Mouse (Mus musculus) heart, postnatal 4 days (tissue): ENCODE results near the gene Taf4. TPM values are rescaled to one million over a fixed set of nuclear protein-coding genes. Genes with fewer than 3 reads are reported as not detected.

Experiments
- DNase-seq: peaks from one replicate; pipeline ENCODE4 v3.0.0; 2021
- total RNA-seq, 2 experiments: library from RNA; stranded (reverse); gene quantifications; 2 replicates each; pipeline ENCODE4 v1.2.3; 2021

Gene Taf4
- total RNA-seq, 2 experiments from 2014 or later, result 18.3 to 20.6 TPM

DNA sequence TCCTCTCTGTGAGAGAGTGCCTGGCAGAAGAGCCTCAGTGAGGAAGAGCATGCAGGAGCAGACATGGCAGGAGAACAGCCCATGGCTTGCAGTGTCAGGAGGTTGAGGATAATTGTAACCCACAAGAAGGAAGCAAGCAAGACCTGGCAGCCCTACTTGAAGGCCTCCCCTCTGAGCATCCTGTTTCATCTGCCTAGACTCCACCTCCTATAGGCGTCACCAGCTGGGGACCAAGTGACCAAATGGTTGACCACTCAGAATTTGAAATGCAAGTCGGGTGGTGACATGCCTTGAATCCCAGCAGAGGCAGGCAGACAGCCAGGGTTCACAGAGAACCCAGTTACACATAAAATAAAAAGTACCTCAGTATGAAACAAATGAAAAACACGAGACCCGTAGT, 4.2 kb upstream of the Taf4 start:
- no peak for DNase-seq

DNA sequence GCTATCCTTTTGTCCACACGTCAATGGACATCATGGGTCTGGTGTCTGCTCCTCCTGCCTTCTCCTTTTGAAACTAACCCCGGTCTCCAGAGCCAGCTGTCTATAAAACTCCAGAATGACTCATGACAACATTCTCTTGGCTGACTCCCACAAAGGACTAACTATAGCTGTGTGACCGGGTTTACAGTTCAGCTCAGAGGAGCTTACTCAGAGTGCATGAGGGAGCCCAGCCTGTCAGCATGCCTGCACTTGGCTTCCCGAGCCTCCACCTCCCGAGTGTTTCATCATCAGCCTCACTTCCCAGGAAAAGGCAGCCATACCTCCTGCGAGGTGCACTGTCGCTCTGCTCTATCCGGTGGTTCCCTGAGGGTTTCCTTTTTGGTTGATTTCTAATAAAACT, 3.4 kb upstream of the Taf4 start:
- peak; percentile 36 for DNase-seq

DNA sequence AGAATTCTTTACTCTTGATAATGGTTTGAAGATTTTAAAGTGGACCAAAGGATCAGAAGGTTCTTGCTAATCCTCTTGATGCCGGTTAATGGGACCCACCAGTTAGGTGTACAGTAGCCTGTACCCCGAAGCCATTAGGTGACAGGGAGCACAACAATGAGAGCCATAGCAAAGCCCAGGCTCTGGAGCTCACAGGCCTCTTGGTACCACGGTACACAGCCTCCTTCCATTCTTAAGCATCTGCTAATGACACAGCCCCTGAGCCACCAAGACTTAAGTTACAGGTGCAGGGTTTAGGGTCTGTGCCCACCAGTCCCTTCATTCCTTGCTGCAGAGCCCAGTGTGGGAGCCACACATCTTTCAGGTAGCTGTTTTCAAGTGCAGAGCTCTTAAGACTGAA, 1.8 kb upstream of the Taf4 start:
- DNase-seq, result no peak

DNA sequence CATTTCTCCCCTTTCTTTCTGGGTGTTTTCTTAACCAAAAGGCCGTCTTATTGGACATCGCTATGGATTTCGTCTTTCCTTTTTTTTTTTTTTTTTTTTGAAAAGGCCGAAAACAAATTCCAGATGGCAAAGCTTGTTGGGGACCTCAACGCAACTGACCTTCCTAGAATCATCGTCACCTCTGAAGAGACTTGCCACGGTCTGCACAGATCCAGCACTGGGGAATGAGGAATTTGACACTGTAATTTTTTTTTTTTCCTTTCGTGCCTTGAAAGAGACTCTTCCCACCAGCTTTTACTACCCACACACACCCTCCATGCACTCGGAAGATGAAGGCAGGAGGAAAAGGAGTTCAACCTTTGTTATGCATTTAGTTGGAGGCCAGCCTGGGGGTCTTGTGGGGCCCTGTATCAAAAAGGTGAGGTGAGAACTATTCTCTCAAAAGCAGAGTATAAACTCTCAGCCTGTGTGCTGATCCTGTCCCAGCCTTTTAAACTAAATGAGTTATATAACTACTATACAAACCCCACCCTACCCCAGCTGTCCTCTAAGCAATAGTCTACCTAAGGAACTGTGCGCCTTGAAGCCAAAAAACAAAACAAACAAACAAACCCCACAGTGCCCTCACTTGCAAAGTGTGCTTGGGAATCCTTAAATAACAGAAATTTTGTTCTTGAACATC, 1.0 kb upstream of the Taf4 start:
- DNase-seq, result no peak

DNA sequence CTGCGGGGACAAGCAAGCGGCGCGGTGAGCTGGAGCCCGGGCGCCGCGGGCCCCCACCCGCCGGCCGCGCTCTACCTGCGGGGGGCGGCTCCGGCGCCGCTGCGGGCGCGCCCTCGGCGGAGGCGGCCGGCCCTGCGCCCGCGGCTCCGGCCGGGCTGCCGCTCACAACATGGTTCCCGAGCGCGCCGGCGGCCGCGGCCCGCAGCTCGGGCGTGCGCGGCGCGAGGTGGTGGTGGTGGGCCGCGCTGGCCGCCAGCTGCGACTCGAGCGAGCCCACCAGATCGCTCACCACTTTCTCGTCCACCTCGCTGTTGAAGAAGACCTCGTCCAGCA, 185 bp downstream of the Taf4 start:
- no peak for DNase-seq

DNA sequence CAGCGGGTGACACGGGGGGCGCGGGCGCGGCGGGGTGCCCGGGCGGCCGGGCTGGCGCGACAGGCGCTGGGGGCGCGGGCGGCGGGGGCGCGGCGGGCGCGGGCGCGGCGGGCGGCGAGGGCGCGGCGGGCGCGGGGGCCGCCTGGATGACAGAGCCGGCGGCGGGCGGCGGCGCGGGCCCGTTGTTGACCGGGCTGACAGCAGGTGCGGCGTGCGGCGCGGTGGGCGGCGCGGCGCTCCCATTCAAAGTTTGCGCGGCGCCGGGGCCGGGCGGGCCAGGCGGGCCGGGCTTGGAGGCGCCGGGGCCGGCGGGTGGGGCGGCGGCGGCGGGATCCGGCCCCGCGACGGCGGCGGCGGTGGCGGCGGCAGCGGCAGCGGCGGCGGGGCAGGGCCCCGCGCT, 595 bp downstream of the Taf4 start:
- peak; percentile 31 for DNase-seq

DNA sequence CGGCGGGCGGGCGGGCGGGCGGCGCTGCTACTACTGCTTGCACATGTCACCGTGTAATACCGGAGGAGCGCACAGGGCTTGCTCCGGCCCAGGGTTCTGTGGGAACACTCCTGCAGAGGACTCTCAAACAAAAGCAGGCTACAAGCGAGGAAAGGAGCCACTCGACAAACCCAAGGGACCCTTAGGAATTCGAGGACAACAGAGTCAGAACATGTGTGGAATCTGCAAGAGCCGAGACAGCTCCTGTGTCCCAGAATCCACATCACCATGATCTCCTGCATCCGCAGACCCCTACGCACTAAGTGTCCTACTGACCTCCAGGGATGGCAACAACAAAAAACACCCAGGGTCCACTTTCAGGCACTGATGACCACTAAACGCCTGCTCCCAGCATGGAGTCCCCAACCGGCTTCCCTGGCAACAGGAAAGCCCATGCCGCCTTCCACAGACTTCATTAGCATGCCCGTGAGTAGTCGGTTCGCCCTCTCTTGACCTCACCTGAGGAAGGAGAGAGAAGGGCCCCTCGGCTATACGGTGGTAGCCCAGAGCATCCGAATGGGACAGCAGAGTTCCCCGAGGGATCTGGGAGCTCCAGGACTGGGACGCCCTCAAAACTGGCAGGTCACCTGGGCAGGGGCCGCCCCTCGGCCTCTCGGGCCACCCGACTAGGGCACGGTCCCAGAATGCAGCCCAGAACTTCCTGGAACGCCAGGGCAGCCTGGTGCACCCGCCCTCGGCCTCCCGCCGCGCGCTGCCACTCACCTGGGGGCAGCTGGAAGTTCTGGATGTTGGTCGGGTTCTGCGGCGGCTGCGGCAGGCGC, 1.6 kb downstream of the Taf4 start:
- peak; percentile 50 for DNase-seq

DNA sequence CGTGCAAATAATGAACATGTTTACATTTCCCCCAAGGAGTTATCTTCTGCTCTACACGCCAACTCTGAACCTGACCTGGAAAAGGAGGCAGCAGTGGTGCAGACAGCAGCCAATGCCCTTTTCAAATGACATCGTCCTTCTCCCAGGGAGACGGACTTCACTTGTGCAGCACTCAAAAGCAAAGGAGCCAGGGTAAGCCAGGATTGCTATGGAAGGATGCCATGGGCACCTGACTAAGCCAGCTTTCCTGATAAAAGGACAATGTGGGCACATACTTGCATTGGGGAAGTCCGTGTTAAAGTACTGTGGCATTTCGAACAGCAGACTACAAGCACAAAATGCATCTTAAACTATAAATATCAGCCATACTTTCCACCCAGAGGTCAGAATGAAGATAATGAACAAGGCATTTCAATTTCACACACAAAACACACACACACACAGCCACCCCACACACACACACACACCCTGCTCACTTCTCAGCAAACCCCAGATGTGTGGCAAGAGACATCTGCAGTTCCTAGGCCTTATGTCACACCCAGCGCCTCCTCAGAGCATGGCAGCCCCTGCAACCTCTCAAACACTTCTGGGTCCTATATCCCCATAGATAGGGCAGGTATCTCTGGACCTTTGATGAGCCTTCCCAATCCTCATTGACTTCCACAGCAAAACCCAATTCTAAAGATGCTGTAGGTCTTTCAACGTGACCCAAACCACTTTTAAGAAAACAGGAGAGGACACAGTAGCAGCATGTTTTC, 2.4 kb downstream of the Taf4 start:
- DNase-seq, result peak; percentile 67

DNA sequence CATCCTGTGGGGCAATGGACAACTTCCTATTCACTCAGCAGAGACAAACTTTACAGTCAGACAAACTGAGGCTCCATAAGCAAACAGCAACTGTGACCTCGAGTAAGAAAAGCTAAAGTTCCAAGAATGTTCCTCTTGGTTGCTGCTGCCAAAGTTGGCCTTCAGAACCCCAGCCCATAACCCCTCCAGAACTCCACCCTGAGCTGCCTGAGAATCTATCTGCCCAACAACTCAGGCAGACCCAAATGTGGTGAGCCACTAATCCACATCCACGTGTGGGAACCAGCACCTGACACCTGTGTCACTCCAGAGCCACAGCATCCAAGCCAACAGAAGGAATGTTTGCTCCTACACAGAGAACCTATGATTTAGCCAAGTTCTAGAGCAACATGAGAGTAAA, 4.0 kb downstream of the Taf4 start:
- no peak for DNase-seq

DNA sequence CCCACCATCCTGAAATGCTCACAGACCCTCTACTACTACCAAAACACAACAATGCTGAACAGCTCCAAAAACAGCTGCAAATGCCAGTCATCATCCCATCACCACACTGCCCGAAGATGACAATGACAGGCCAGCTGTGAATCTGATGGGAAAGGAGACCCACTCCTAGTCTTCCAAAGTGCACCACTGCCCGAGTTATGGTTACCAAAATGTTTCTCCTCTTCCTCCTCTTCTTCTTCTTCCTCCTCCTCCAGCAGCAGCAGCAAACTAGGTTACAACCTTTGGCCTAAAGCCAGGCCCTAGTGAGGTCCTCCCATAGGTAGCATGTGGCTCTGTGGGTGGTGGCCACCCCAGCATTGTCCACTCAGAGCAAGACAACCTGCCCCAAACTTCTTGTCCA, 4.6 kb downstream of the Taf4 start:
- DNase-seq, result no peak

DNA sequence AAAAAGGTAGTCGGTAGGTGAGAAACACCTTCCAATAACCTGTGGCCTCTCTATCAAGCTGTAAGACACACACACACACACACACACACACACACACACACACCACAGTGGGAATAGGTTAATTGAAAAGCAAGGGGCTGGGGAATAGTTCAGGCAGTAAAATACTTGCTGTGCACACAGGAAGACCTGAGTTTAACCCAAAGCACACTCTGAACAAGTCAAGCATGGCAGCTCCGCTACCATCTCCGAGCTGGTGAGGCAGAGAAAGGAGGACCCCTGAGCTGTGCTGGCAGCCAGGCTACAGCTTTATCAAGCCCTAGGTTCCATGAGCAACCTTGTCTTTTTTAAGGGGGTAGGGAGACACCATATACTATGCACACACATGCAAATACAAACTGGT, 7.3 kb downstream of the Taf4 start:
- no peak for DNase-seq

DNA sequence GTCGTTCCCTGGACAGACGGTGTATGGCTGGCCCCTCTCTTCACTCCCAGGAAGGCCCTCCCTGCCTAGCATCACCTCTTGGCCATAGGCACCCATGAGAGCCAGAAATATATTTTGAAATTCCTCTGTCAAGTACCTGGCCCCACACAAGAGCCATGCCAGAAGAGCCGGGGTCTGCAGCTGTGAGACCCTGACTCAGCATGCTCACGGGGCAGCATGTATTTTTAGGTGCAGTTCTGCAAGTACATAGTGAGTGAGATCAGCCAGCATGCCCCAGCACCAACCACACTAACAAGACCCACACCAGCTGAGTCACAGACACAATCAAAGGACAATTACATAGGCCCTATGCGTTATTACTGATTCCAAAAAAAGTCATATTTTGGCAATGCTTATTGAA, 8.8 kb downstream of the Taf4 start:
- no peak for DNase-seq

DNA sequence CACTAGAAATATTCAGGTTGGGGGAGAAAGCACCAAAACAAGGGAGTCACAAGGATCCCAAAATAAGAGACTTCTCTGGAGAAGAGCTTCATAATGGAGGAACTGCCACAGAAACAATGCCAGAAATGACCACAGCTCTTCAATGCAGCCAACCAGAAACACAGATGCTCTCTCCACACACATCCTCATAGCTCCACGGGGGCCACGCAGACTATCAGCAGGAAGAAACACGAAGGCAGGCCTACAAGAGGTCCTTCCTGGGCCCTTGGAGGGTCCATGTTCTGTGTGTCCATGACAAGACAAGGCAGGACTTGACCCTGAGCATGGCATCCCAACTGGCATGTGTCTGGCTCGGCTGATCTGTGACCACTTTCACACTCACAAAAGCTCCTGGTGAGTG, 15.0 kb downstream of the Taf4 start:
- no peak for DNase-seq

DNA sequence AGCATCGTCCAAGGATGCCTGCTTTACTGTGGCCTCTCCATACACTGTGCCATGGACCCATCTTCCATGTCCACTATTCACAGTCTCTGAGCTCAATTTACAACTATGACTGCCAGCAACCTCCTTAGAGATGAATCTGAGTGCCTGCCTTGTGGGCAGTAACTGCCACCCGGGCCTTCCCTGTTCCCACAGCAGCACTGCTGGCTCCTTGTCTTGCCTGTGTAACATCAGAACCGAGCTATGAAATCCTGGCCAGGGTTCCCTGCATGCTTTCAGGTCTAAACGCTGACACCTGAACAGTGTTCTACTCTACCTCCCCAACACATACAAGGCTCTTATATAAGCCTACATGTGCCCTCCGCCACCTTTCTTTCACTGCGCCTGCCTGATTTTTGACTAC, 16.1 kb downstream of the Taf4 start:
- DNase-seq, result no peak

DNA sequence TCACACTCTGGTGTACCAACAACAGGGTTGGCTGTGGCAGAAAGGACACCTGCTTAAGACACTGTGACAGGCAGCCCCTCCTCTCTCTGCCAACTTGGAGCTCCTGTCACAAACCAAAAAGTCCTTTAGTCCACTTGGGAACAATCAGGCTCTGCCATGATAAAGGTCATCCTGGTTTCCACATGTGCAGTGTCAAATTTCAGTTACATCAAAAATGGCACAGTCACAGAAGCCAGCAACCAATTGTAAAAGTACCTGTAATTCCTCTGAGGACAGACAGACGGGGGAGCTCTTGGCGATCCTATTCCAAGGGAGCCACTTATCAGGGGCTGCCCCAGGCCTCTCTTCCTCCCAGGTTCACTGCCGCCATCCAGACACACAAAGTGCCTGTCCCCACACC, 17.1 kb downstream of the Taf4 start:
- peak; percentile 29 for DNase-seq

DNA sequence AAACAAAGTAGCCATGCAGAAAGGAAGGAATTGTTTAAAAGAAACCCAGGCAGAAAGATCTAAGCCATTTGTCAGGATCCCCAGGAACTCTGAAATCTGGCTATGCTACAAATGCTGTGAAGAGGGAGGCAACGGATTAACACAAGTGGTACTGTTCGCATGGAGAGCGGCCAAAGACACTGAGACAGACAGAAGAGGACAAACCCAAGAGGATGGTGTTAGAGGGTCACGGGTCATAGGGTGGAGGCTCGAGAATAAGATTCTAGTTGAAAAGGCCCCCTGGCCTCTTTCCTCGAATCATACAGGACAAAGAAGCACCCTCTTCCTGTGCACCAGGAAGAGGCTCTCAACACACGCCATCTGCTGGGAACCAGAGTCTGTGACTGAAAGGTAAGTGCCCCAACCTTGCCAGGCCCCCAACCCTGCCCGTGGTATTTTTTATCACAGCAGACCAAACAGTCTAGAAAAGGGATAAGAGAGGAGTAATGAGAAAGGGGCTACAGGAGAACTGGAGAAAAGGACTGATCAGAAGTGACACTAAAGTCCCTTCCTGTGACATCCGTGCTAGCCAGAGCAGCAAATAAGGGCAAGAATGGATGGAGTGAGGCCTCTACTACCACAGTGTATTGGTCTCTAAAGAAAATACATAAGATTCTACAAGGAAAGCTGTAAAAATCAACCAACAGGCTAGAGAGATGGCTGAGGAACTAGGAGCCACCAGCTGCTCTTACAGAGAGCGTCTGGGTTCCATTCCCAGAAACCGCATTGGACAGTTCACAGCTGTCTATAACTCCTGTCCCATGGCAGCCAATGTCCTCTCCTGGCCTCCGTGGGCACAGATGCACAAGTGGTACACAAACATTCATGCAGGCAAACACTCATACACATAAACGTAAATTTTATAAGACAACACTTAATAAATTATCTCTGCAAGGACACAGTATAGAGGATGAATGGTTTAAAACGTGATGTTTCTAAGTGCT, 24.6 kb downstream of the Taf4 start:
- DNase-seq, result no peak

DNA sequence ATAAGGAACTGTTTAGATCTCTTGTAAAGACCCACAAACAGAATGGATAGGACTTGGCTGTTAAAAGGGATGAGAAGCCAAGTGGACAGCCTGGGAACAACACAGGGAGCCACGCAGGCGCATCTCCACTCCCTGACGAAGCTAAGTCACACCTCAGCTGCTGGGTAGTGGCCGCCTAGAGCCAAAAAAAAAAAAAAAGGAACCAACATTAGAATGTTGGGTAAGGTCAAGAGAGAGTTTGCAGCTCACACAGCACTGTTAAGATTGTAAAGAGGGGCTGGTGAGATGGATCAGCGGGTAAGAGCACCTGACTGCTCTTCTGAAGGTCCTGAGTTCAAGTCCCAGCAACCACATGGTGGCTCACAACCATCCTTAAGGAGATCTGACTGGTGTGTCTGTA, 27.6 kb downstream of the Taf4 start:
- no peak for DNase-seq

DNA sequence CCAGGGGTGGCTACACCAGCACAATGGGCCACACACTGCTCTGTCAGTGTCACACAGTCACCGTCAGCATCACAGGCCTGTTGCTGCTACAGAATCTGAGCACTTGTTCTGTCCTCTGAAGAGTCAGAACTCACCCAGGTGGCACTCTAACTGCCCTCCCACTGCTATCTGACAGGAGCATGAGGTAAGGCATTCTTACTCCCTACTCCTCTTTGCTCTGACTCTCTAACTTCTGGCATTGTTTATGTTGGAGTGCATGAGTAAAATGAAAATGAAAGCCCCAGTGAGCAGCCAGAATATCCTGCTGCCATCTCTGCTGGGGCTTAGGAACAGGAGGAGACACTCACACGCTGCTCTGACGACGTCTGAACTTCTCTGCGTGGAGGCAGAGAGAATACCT, 28.8 kb downstream of the Taf4 start:
- DNase-seq, result no peak

DNA sequence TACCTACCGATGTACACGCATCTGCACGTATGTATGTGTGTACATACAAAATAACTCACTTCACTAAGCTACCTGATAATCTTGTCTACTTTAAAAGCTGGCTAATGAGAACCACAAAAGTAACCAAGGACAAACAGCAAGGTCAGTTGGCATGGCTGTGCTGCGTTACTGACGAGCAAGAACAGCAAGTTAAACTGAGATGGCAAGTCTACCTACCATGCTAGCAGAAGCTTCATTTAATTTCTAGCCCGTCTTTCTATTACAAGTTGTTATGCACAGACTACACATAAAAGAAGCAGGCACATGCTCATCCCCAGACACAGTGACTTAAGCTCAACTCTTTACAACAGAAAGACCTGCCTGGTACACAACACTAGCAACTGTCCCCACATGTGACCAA, 29.9 kb downstream of the Taf4 start:
- no peak for DNase-seq

DNA sequence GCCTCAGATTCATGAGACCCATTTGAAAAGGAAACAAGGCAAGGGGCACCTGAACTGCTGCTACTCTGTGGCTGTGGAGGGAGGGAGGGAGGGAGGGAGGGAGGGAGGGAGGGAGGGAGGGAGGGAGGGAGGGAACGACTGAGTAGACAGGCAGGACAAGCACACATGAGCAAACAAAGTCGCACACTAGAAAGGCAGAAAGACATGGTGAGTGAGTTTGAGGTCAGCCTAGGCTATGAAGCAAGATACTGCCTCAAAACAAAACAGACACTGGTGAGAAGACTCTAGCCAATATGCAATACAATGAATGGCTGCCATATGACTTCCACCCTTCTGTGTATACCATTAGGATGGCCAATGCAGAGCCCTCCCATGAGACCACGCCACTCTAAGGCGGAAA, 31.4 kb downstream of the Taf4 start:
- no peak for DNase-seq

DNA sequence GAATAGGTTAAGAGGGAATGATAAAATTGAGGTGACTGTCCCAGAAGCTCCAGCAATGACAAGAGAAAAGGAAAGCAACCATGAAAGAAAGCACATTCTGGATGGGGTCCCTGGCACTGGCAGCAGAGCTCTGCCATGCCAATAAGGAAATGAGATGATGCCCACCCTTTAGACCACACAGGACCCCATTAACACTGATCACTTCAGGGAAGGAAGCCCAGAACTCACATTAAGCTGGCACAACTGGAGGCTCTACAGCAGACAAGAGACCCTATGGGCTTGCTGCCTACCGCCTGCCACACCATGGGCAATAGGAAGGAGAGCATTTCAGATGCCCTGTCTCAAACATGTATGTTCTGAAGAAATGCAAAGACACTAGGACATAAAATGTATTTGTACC, 34.8 kb downstream of the Taf4 start:
- no peak for DNase-seq

DNA sequence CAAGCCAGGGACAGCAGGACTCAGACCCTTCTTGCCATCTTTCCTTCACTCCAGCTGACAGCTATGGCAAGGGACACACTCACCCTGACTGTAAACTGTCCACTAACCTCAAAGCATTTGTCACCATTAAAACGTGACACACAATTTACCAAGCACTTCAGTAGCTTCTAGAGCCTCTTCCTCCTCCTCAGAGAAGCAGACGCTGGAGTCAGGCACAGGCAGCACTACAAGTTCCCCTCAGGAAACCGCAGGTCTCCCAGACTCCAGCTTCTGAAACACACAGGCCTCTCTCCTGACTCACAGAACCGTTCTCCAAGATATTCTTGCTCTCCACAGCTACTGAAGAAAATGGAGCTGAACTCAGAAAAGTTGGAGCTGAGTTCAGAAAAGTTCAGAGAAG, 39.4 kb downstream of the Taf4 start:
- DNase-seq, result no peak

DNA sequence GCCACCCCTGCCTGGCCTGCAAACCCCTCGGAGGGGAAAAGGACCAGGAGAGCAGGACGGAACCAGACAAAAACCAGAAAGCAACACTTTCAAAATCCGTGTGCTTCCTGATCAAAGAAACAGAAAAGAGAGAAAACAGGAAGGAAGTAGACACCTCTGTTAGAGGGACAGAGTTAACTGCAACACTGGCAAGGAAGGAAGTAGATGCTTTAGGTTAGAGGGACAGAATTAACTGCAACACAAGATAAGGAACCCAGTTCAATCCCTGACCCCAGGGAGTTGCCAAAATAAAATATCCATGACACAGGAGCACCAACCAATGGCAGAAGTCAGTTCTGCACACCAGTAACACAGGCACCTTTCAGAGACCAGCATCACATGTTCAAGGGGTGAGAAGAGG, 42.3 kb downstream of the Taf4 start:
- DNase-seq, result no peak
